Mouse (Mus musculus) right cerebral cortex, postnatal 36 days (tissue): ENCODE measurements at regions not wholly inside any gene's neighbourhood (a gene's known extent, or its start where the extent isn't known, plus 50 kb on each side); places are given as distances from the start of the nearest gene placed in this dataset.
"Not testable (repeated sequence)": the region's sequence is repeated elsewhere in the genome, so short reads cannot be mapped to it uniquely, and the experiment has no call there.

Source experiments
- DNase-seq, 2 experiments: peaks; one replicate each; pipeline ENCODE4 v3.0.0; 2022; ENCODE audit warnings: low spot score in 2 of 2, mixed read lengths in 1 of 2

DNA sequence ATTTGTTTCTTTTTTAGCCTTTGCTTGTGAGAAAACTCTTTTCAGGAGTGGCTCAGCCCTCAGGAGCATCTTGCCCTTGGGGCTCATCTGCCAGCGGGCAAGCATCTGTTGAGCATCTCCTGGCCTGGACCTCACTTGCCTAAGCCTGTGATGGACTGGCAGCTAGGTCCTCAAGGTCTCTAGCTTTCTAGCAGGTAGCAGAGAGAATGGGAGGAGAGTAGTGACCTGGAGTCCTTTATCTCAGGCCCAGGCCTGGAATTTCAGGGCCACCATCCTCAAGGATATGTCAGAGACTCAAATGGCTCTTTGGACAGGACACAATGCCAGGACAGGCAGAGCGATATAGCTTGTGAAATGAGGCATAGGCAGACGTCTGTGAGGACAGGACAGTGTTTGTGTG lies 59.3 kb upstream of the Klf13 start:
- DNase-seq: no peak

DNA sequence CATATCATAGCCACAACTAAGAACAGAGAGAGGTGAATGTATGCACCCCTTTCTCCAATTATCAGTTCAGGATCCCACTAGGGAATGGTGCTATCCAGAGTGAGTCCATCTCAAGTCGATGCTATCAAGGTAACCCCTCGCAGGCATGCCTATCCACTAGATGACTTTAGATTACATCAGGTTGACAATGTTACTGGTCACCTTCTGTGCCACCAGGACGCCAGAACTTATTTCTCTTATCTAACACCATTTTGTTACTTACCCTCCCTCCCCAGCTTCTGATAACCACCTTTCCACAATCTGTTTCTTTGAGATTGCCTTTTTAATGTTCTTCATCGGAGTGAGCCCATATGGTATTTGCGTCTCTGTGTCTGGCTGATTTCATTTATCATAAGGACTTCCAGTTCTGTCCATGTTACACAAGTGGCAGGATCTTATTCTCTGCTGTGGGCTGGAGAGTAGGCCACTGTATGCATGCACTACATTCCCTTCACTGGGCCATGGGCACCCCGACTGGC lies 57.9 kb upstream of the Klf13 start:
- DNase-seq: no peak

DNA sequence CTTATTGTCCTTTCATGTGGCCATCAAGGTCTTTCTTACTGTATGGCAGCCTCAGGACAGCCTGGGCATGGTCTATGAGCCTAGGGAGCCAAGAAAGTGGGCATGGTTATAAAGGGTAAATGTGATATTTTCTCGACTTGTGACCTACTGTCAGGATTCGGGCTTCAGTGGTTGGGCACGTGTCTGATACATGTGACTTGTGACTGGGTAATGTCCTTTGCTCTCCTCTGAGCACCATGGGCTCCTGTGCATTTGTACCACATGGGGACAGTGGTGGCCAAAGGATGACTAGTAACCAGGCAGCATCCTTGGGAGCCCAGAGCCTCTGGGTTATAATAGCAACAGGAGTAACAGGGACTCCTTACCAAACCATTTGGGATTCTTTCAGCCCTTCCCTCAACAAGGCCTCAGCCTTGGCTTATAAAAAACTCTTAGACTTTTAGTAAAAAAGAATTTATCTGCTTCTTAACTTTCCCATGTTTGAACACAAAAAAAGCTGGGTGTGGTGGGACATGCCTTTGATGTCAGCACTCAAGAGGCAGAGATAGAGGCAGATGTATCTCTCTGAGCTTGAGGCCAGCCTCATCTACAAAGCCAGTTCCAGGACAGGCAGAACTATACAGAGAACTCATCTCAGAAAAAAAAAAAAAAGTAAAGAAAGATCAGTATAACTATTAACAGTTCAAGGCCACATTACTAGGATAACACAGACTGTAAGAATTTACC lies 56.7 kb upstream of the Klf13 start:
- DNase-seq: no peak

DNA sequence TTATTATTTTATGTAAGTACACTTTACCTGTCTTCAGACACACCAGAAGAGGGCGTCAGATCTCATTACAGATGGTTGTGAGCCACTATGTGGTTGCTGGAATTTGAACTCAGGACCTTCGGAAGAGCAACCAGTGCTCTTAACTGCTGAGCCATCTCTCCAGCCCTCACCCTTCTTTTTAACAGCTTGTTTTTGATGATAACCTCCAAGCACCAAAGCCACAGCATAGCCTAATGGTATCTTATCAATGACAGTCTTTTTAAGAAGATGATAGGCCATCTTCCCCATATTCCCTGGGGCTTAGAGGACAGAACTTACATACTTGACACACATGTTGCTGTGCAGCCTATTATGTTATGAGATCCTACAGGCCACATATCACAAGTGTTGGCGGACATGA lies 56.1 kb upstream of the Klf13 start:
- not testable (repeated sequence) for DNase-seq

DNA sequence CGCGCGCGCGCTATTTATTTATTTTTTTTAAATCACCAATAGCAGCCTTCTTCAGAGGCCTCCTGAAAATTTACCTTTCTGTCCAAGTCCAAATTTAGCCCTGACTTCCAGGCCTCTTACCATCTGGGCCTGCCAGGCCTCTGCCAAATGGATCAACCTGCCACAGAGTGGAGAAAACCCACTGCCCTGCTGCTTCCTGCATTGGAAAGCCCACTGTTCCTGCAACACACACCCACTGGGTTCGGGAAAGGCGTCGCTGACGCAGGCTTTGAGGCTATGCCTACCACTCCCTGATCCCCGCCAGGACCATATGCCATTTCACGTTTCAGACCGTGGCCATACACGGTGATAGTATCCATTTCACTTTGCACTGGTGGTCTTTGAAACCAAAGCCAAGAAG lies 53.4 kb upstream of the Klf13 start:
- DNase-seq: no peak

DNA sequence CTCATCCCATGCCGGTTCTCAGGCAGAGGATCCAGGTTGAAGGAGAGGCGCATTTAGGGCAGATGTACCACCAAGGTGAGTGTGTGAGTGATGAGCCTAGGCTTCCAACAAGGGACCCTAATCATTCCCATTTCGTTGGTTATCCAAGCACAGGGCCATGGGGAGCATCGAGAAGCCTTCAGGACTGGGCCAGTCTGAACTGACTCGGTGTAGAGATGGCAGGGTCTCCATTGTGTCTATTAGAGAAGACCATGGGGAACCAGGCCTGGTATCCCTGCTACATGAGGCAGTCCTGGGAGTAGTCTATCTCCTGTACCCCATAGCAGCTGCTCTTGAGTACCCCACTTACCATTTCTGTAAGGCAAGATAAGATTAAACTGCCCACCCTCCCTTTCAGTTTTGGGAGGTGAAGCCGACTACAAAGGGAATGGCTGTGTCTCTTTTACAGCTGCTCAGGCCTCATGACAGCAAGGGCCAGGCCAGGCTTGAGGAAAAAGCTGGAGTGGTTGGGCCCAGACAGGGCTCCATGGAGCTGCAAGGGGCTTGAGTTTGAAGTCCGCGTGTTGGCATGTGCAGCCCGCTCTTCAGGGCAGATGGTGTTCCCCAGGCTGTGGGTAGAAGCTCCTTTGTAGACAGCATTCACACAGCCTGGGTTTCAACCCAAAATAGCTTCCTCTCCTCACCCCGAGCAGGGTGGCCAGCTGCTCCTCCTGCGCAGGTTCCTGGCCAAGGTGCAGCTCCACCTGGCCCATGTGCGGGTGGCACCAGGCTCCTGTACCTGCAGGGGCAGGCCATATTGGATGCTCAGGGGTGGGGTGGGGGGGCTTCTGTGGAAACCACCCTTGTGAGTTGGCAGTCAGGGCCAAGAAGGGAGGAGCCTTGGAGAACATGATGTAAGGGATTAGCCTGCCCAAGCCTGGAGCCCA lies 52.6 kb upstream of the Klf13 start:
- peak; percentile 20 to 38 for DNase-seq

DNA sequence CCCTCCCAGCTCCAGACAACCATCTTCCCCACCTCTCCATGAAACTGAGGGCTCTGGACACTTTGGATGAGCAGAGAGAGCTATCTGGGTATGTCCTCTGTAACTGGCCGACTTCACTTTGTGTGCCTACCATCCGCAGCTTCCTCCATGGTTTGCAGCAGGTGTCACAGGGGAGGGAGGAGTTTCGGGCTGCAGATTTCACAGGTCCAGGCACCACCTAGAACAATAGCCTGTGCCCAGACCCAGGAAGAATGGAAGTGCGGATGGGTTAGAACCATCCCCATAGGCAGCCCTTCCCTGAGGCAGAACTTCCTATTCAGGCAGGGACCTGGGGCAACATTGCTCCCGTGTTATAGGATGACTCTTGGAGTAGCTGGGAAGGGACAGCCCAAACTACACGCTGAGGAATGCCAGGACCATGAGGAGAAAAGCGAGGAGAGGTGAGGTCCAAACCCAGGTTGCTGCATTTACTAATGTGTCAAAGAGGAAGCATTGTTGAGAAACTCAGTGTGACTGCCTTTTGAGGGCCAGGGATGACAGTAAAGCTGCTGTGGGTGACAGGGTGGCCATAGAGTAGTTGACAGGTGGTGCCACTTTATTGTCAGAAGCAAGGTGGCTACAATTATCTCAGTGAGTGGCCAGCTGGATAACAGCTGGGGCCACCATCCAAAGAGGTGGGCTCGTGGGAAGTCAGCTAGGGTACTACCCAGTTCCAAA lies 51.8 kb upstream of the Klf13 start:
- no peak for DNase-seq

DNA sequence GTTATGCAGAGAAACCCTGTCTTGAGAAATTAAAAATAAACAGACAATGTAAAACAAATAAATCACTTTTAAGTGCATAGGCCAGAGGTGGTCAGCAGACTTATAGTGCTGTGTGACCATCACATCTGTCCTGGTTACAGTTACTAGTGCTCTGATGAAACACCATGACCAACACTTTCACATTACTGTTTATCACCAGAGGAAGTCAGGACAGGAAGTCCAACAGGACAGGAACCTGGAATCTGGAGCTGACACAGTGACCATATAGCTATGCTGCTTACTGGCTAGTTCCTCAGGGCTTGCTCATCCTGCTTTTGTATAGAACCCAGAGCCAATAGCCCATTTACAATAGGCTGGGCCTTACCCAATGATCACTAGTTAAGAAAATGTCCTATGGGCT lies 51.0 kb upstream of the Klf13 start:
- no peak for DNase-seq
